Mouse (Mus musculus): ENCODE measurements around the gene Arhgef33. TPM values are rescaled to one million over a fixed set of nuclear protein-coding genes. Genes with fewer than 3 reads are reported as not detected.
A peak's percentile ranks its signal among the peaks of the same experiment; 100 is the strongest.
"Not testable (repeated sequence)": the region's sequence is repeated elsewhere in the genome, so short reads cannot be mapped to it uniquely, and the experiment has no call there.

Arhgef33 gene
- polyA plus RNA-seq (2015; fragmentation: Nextera tagmentation; extraction: Ambion mirVana) = 1.4 and 1.5 TPM in 2 replicates

DNA sequence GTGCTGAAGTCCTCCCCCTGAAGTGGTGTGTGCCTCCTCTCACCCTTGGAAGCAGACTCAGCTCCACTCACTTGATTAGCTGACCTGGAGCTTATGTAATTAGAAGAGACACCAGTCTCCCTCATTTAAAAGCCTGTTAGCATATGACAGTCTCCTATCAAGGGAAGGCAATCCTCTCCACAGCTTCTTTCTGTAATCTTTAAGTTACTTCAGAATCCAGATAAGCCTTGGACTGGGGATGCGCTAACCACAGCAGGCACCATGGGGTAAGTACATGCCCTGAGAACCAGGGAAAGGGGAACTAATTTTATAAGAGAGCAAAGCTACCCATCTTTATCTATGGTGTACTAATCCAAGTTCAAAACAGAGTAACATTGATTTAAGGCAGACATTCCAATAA lies at the start of gene Arhgef33:
TSS of gene Arhgef33 (plus strand) at position 157 of the 400 bp plus-strand sequence.
- DNase-seq (ENCODE audit: low spot score) = no peak

DNA sequence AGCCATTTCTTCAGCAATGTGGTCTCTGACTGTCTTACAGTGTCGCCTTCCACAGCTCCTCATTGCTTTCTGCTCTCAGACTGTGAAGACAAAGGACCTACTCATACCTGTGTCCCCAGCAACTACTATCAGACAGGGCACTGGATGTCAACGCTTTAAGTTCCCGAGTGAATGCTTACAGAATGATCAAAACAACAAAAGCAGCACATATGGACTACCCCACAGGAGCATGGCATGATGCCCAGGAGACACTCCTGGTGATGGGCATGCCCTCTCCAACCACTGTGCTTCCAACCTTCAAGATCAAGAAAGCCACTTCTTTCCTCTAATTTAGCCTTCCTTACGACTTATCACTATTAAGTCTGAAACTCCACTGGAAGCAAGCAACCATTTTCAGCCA lies 40.1 kb upstream of the Arhgef33 start:
- DNase-seq (ENCODE audit: low spot score) = no peak

DNA sequence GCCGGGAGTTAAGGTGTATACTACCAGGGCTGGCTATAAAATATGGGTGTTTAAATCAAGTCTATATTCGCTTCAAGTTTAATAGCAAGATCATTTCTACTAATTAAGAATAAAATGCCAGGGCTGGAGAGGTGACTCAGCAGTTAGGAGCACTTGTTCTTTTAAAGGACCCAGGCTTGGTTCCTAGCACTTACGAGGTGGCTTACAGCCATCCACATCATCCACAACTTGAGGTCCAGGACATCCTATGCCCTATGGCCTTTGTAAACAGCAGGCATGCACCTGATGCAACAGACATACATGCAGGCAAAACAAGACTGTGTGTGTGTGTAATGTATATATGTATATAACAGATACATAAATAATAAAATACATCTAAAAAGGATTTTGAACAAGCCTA lies 39.1 kb upstream of the Arhgef33 start:
- no peak for DNase-seq (ENCODE audit: low spot score)

DNA sequence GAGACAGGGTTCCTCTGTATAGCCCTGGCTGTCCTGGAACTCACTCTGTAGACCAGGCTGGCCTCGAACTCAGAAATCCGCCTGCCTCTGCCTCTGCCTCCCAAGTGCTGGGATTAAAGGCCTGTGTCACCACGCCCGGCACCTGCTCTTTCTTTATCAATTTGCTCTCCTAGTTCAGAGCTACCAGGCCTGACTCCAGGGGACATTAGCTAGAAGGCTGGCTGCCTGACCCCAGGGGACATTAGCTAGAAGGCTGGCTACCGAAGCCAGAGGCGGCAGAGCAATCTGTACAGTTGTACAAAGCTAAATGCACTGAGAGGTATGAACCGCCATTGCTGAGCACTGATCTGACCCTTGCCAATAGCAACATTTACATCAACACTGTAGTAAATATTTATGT lies 36.6 kb upstream of the Arhgef33 start:
- DNase-seq (ENCODE audit: low spot score) = not testable (repeated sequence)

DNA sequence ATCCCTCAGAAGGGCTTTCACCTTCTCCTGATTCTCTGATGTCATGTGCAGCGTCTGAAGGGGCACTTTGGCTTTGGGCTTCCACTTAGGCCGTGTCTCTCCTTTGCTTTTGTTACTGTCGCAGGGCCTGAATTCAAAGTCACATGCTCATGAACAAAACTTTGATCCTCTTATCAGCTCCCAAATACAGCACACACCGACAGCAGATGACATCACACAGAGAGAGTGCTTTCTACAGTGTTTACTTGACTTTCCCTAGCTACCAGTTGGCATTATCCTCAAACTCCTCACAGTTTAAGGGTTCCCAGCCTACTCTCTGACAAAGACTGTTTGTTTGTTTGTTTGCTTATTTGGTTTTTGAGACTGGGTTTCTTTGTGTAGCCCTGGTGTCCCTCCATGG lies 29.0 kb upstream of the Arhgef33 start:
- DNase-seq (ENCODE audit: low spot score) = no peak

DNA sequence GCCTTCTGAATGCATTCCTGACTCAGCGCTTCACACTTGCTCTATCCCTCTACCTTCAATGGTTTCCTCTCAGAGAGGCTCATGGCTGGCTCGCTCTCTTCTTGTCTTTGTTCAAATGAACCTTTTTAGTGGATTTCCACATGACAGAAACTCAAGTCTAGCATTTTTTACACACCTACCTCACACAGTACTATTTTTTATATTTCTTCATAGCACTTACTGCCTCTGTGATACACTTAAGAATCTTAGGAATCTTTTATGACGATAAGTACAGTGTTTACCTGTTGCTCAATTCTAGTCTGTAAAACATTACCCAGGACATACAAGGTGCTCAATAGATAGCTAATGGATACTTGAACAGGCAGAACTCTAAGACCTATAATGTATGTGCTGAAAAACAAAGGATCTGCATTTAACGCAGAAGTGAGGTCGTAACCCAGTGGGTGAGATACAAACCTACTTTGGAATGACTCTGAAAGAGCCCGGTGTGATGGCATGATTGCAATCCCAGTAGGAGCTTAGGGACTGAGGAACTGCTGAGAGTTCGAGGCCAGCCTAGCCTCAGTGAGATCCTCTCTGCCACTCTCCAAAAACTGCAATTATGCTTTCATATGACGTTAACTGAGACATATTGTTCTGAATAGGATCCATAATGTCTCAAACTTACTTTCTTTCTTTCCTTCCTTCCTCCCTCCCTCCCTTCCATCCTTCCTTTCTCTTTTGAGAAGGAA lies 27.7 kb upstream of the Arhgef33 start:
- no peak for DNase-seq (ENCODE audit: low spot score)

DNA sequence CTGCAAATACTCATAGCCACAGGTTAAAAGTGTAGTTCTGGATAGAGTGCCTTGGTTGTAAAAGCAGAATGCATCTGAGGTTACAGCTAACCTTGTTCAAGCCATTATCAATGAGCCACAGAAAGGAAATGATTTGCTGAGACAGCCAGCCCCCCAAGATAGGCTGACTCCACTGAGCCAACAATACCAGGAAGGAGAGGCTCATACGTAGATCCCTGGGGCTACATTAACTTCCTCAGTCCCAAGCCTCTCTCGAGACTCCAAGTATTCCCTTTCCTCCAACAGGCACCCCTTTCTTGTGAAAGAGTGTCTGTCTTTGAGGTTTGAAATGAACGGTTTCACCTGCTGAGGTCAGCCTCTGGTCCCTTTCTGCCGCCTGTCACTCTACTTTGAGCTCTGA lies 22.8 kb upstream of the Arhgef33 start:
- DNase-seq (ENCODE audit: low spot score) = no peak

DNA sequence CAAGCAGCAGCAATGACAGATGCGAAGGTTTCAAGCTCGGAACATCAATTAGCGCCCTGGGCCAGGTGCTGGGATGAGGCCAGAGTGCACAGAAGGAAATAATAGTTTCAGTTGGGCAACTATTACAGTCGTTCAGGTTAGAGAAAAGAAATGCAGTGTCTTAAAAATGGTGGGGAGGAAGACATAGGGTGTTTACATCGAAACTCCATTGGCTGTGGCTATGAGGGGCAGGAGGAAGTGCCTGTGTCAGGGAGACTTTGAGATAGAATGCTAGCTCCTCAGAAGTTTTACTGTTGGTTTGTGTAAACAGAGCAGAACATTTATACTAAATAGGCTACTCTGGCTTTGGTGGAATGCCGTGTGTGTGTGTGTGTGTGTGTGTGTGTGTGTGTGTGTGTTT lies 19.2 kb upstream of the Arhgef33 start:
- no peak for DNase-seq (ENCODE audit: low spot score)

DNA sequence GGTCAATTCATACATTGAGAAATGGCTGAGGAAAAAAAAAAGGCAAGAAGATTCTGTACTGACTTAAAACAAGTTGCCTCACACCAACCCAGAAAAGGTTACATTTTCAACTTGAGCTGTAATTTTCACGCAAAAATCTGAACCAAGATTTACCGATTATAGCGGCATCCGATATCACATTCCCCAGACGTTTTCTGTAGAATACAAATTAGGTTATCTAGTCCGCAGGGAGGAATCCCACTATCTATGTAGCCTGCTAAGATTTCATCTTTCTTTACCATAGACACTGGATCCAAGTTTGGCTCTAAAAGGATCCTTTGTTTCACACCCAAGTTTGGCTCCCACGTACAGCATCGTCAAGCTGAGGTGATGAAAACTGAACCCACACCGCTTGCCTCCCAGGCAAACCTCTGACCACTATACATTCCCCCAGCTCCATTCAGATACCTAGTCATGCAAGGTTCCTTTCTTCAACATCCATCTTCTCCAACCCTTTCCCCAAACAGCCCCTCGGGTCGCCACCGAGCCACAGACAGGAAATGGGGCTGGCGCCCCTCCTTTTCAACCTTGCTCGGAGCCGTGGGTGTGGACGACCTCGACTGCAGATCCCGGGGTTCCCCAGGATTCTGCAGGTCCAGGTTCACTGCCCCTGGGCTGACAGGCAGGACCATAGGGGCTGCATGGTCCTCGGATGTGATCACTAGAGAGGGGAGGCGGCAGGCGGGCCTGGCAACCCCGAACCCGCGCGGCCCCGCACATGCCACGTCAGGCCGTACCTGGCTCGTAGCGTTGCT lies 17.7 kb upstream of the Arhgef33 start:
- DNase-seq (ENCODE audit: low spot score) = no peak

DNA sequence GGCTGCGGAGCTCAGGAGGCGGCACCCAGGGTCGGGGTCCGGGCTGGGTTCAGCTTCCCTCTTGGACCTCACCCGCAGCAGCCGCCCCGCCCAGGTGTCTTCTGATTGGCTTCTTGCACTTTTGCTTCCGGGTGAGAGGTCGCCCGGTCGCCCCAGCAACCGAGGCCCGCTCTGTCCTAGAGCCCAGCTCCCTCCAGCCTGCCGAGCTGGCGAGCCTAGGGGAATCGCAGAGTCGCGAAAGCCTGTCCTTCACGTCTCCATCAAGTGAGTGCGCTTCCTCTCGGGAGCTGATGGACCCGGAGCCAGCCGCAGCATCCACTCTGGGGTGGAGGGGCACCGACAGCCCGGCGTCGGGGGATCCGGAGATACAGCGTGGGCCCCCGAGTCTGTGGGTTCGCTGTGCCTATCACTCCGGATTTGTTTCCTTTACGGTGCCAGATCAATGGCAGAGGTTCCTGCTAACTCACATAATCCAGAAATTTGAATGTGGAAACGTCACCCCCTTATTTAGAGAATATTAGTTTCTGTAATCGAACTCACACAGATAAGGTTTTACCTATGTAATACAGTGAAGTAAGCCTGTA lies 17.0 kb upstream of the Arhgef33 start, which contains the start of the genes Morn2 and Dhx57:
TSS of gene Morn2 (plus strand) at position 130 of the 584 bp plus-strand sequence.
TSS of gene Dhx57 (minus strand) at position 403 of the 584 bp plus-strand sequence.
- DNase-seq (ENCODE audit: low spot score) = peak; percentile 94

DNA sequence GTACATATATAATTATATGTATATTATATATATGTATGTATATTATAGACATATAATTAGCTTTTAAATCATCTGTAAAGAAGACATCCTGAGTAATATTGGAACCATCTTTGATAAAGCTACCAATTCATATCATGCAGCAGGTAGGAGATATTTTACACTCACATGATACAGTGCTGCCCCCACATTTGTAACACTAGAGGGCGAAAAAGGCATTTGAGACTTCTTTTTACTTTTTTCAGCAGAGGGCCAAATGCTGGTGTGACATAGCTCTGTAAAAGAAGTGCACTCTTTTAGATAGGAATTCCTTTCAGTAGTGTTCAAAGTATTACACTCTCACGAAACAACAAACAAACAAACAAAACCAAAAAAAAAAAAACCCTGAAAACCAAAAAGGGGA lies 16.1 kb upstream of the Arhgef33 start:
- peak; percentile 71 for DNase-seq (ENCODE audit: low spot score)

DNA sequence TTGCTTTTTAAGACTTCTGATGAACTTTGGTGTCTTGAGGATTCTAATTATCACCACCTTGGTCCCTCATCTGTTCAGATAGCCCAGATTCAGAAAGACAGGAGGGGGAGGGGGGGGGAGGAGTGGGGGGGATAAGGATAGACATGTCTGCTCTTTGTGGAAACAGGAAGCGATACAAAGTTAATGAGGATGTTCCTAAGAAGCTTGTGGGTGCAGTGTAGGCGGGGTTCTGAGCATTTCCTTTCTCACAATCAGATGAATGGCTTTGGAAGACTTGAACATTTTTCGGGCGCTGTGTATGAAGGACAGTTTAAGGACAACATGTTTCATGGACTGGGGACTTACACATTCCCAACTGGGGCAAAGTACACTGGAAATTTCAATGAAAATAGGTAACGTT lies 11.9 kb upstream of the Arhgef33 start:
- DNase-seq (ENCODE audit: low spot score) = no peak

DNA sequence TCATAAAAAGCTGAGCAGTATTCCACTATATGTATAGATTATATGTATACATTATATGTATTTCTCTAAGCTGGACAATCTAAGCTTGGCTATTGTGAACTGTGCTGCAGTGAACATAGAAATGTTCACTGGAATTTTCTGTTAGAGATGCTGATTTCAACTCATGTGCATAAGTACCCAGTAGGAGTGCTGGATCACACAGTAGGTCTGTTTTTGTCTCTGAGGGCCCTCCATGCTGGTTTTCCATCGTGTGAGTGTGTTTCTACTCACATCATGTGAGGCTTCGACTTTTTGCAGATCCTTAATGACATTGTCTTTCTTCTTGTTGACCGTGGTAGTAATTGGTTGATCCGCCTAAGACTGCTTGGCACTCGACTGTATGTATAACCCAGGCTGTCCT lies 8.4 kb upstream of the Arhgef33 start:
- DNase-seq (ENCODE audit: low spot score) = no peak

DNA sequence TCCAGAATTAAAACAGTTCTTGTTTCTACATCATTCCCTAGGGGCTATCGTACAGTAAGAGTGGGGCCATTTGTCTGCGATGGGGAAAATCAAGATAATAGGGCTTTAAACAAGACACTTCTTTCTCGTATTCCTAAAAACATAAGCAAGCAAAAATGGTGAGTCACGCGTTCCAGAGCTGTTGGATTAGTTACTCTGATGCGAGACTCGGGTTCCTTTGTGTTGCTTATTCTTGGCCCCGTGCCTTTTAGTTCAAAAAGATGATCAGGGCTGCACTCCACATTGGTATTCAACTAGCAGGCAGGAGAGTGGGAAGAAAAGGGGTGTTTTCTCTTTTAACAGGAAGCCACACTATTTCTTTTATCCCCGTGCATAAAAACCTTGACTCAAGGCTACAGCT lies 4.6 kb downstream of the Arhgef33 start:
- no peak for DNase-seq (ENCODE audit: low spot score)

DNA sequence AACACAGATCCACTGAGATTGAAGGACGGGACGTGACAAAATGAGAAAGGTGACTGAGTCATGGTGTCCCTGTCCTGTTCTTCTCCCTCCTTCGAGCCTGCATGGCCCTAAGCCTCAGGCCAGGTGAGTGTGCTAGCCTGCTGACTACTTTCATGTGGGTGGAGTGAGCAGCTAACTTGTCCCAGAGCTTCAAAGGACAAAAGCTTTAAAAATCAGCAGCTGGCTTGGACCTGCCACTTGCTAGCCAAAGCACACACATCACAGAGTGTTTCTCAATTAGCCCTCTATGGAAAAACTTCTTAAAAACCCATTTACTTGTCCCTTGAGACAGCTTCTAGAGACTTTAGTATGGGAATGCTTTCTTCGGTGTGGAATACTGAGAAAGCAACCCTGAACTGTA lies 5.2 kb downstream of the Arhgef33 start:
- DNase-seq (ENCODE audit: low spot score) = no peak

DNA sequence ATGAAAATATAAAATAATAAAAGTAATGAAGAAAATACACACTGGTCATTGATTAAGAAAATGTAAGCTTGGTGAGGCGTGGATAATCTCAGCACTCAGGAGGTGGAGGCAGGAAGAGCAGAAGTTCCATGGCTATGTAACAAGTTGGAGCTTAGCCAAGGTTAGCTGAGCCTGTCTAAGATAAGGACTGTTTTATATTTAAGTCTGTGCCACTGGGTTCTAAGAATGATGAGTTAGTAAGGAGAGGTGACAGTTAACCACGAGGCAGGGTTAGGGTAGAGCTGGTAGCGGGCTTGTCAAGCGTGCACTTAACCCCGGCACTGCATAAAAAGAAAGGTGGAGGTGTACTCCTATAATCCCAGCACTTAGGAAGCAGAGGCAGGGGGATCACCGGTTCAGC lies 15.0 kb downstream of the Arhgef33 start:
- no peak for DNase-seq (ENCODE audit: low spot score)

DNA sequence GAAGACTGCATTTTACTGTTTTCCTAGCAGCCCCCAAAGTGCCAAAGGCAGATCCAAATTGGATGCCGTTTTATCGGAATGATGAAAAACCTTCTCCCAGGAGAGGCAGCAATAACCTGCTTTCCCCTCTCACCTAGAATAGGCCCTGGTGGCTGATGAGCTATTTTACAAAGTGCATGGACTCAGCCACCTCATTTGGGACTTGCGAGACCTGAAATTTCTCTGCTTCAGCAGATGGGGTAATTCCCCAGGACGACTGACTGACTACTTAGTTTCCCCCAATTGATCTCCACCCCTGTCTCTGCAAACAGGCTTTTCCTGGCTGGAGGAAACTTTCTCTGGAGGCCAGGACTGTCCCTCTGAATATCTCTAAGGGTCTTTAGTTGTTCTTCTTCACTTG lies 15.8 kb downstream of the Arhgef33 start:
- DNase-seq (ENCODE audit: low spot score) = no peak

DNA sequence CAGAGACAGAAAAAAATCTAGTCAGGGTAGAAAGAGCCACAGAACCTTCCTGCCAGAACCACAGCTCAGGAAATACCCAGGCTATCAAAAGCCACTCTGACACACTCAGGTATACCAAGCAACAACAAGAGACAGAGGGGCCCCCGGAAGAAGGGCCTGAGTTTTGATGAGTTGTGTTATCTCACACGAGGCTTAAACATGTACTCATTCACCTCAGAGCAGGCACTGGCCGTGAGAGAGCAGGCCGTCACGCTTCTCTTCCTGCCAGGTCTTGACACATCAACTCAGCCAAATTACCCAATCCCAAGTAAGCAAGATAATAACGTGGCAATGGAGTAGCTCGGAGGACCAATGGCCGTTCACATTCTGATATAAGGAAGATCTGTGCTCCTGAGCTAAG lies 16.5 kb downstream of the Arhgef33 start:
- DNase-seq (ENCODE audit: low spot score) = peak; percentile 61

DNA sequence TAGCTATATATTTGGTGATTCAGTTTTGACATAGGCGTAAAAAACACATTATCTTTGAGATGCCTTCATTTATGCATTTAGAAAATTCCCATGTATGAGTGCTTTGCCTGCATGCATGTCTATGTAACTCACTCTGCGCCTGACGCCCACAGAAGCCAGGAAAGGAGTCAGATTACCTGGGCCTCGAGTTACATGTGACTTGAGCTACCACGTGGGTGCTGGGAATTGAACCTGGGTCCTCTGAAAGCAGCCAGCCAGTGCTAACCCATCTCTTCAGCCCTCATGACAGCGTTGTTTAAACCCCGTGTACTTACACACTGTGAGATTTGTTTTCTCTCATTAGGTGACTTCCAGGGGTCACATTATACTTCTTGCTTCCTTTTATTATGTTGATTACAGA lies 17.3 kb downstream of the Arhgef33 start:
- DNase-seq (ENCODE audit: low spot score) = no peak

DNA sequence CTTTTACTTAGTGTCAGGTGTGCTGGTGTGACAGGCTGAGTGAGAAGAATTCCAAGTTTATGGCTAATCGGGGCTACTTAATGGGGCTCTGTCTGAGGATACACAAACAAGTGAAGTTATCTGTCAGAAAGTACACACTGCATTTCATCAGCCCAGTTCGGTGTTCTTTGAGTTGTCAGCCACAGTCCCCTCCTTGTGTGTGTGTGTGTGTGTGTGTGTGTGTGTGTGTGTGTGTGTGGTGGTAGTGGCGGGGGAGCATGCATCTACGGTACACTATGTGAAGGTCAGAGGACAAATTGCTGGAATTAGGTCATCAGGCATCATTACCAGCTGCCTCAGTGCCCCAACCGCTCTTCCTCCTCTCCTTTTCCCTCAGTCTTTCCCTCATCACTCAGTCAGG lies 18.2 kb downstream of the Arhgef33 start:
- DNase-seq (ENCODE audit: low spot score) = no peak

DNA sequence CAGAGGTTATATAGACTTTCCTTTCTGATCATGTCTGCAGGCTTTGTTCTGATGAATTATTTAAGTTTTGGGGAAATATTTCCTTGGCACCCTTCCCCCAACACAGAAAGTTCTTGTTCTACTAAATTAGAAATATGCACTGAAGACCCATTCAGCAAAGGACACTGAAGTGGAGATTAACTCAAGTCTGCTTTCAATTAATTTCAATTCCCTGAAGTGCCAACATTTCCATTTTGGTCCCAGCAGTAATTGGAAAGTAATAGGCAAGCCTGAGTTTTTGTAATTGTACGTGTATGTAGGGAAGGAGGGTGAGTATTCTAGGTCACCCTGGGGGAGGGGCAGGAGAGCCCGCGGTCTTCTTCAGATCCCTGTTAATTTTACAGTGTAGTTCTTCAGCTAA lies 19.2 kb downstream of the Arhgef33 start:
- DNase-seq (ENCODE audit: low spot score) = no peak

DNA sequence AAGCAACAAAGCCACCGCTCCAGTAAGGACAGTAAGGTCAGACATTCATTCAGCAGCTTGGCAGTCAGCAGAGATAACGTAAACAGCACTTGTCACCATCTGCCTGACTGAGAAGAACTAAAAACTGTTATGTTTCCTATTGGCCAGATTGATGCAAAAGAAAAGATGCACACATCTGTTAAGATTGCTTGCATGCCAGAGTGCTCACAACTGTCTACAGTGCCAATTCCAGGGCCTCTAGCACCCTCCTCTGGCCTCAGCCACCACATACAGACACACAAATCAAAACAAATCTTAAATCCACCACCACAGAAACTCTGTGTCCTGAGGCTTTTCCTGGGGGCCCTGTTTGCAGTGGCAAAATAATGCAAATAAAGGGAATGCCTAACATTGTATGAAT lies 25.2 kb downstream of the Arhgef33 start:
- DNase-seq (ENCODE audit: low spot score) = peak; percentile 41
